Mouse (Mus musculus) limb, embryonic 11.5 days (tissue): ENCODE data around the gene Exoc3l. TPM values are rescaled to one million over a fixed set of nuclear protein-coding genes. Genes with fewer than 3 reads are reported as not detected.

Source experiments
- ATAC-seq: fragments of 200-750 bp; cut with Nextera tagmentation; 2 replicates; pipeline ENCODE4 v1.8.0; 2017; ENCODE audit warnings: low read depth; ENCODE audit not compliant: insufficient number of reproducible peaks, low FRiP score, low TSS enrichment
- DNase-seq: peaks from one replicate; pipeline ENCODE4 v3.0.0-alpha.2; 2015; ENCODE audit warnings: low spot score
- H3K27ac ChIP-seq: fragments of 300-500 bp; sonication (generic); replicated peaks from 2 replicates; pipeline ENCODE4 v1.5.1; 2014; ENCODE audit warnings: low read depth, mild to moderate bottlenecking, low read length
- H3K27me3 ChIP-seq: fragments of 300-500 bp; sonication (generic); 2 replicates; pipeline ENCODE4 v1.6.1; 2014; ENCODE audit warnings: mild to moderate bottlenecking, low read length, mixed read lengths; ENCODE audit not compliant: control insufficient read depth, insufficient read depth
- H3K36me3 ChIP-seq: fragments of 300-500 bp; sonication (generic); 2 replicates; pipeline ENCODE4 v1.6.1; 2014; ENCODE audit warnings: mild to moderate bottlenecking, low read length, moderate library complexity, mixed read lengths; ENCODE audit not compliant: control insufficient read depth, insufficient read depth
- H3K4me1 ChIP-seq: fragments of 300-500 bp; sonication (generic); 2 replicates; pipeline ENCODE4 v1.6.1; 2014; ENCODE audit warnings: low read length, mixed read lengths; ENCODE audit not compliant: control insufficient read depth, insufficient read depth
- H3K4me2 ChIP-seq: fragments of 300-500 bp; sonication (generic); 2 replicates; pipeline ENCODE4 v1.6.1; 2014; ENCODE audit warnings: low read depth, mild to moderate bottlenecking, moderate library complexity; ENCODE audit not compliant: severe bottlenecking
- H3K4me3 ChIP-seq: fragments of 300-500 bp; sonication (generic); 2 replicates; pipeline ENCODE4 v1.5.1; 2014; ENCODE audit warnings: low read depth, low read length
- H3K9ac ChIP-seq: fragments of 300-500 bp; sonication (generic); 2 replicates; pipeline ENCODE4 v1.6.1; 2014; ENCODE audit warnings: mild to moderate bottlenecking, low read length
- H3K9me3 ChIP-seq: fragments of 300-500 bp; sonication (generic); 2 replicates; pipeline ENCODE4 v1.6.1; 2016; ENCODE audit warnings: low read length; ENCODE audit not compliant: control insufficient read depth
- WGBS: fragments of 180-500 bp; shearing (Covaris S2); extraction: QIAGEN DNeasy Blood & Tissue Kit; methylation state at CpG from one replicate; pipeline ENCODE4 v1.1.7; 2014; 5-methylcytosine and 5-hydroxymethylcytosine counted together
- polyA plus RNA-seq: library from polyadenylated mRNA; unstranded; fragments of >200 nt; fragmentation: Nextera tagmentation; extraction: Ambion mirVana; gene quantifications from 2 replicates; pipeline ENCODE4 v1.2.1, GENCODE M21; 2014

Exoc3l gene
- polyA plus RNA-seq, 1 experiment from 2014 or later, result 6.6 TPM

DNA sequence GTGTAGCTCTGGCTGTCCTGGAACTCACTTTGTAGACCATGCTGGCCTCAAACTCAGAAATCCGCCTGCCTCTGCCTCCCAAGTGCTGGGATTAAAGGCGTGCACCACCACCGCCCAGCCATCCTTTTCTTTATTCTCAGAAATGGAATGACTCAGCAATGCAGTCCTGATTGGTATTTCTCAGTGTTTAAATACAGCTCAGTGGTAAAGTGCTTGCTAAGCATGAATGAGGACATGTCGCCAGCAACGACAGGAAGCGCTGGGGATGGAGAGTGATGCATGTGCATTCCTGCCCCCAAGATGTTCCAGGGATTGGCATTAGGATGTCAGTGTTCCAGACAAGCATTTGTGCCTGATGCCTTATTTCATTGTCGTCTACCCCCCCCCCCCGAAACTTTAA lies 7.5 kb upstream of the Exoc3l start:
- 92% methylated on average over 8 of the region's 8 CpGs for WGBS
- Histone ChIP-seq H3K4me1 (peaks cover 18% of the 10 kb centered on the region), H3K4me2 (no peak overlapping the region), H3K9me3 (no peaks in the 10 kb centered on the region), H3K9ac (no peak overlapping the region), H3K27ac (no peak overlapping the region), H3K27me3 (no peaks in the 10 kb centered on the region), H3K36me3 (peaks cover 26% of the 10 kb centered on the region), H3K4me3 (no peak overlapping the region)
- no peak for ATAC-seq
- no peak for DNase-seq

- WGBS, result 91% methylated on average over 8 of the region's 8 CpGs
- Histone ChIP-seq H3K9me3 (no peaks in the 10 kb centered on the region), H3K4me2 (no peak overlapping the region), H3K4me3 (no peak overlapping the region), H3K9ac (no peak overlapping the region), H3K4me1 (peaks cover 10% of the 10 kb centered on the region), H3K27me3 (no peaks in the 10 kb centered on the region), H3K36me3 (peaks cover 22% of the 10 kb centered on the region; the same call in 1 of the 2 replicates), H3K27ac (no peak overlapping the region)
- DNase-seq (no peak), ATAC-seq (no peak)
These were observed 4.1 kb upstream of the Exoc3l start for GRCm38 (mm10) chr8:105299962-105300361.

DNA sequence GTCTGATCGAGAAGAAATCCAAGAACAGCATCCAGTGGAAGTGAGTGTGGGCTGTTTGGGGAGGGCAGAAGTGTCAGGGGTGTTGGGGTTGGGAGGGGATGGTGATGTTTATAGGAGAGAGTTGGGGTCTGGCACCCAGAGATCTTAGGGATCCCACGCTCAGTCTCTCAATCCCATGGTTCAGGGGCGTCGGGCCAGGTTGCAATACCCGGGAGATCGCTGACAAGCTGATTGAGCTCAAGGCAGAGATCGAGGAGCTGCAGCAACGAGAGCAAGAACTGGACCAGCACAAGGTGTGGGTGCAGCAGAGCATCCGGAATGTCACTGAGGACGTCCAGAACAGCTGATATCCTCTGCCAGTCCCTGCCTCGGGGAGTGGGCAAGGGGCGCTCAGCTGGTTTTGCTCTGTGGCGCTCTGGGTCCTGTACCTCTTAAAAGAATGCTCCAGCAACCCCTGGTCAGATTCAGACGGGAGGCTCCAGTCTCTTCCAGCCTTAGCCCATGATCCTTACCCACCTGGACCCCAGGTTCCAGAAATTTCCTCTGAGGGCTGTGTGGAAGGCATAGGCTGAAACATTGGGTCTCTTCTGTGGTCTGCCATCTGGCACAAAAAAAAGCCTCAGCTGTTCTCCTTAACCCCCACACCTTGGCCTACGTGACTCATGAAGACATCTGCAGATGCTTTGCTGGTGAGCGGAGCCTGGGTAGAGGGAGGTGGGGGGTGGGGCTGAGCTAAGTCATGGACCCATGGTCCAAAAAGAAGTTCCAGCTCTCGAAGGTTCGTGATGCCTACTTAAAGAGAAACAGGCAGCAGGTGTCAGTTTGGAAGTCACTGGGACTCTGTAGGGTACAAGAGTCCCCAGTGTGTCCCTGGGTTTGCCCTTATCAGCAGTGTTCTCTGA lies 2.7 kb upstream of the Exoc3l start:
- no peaks in the 10 kb centered on the region for H3K9me3 ChIP-seq
- H3K27me3 ChIP-seq, result no peaks in the 10 kb centered on the region
- peak overlapping the region; percentile 84 for H3K9ac ChIP-seq
- H3K4me1 ChIP-seq, result peaks cover 10% of the 10 kb centered on the region
- H3K27ac ChIP-seq, result no peak overlapping the region
- H3K4me2 ChIP-seq, result peak overlapping the region; percentile 91
- peaks cover 22% of the 10 kb centered on the region; the same call in 1 of the 2 replicates for H3K36me3 ChIP-seq
- ATAC-seq (no peak), DNase-seq (no peak)
- peak overlapping the region; percentile 99 for H3K4me3 ChIP-seq
- WGBS, result 60% methylated on average over 18 of the region's 18 CpGs

- 0% methylated on average over 58 of the region's 58 CpGs for WGBS
- H3K27me3 ChIP-seq, result peaks cover 2% of the 10 kb centered on the region; the same call in 1 of the 2 replicates
- peak within 1 kb of the TSS; percentile 91 for H3K4me2 ChIP-seq
- DNase-seq, result peak; percentile 95
- H3K36me3 ChIP-seq, result peaks cover 19% of the 10 kb centered on the region; the same call in 1 of the 2 replicates
- peak; percentile 77 for ATAC-seq
- peak within 1 kb of the TSS; percentile 99 for H3K4me3 ChIP-seq
- peak within 1 kb of the TSS; percentile 84 for H3K9ac ChIP-seq
- no peaks in the 10 kb centered on the region for H3K9me3 ChIP-seq
- H3K4me1 ChIP-seq, result peaks cover 10% of the 10 kb centered on the region
- peak within 1 kb of the TSS; percentile 52; the same call in 1 of the 2 replicates for H3K27ac ChIP-seq
These were observed 1.8 kb upstream of the Exoc3l start, which contains the start of gene E2f4 for GRCm38 (mm10) chr8:105297511-105298192. Gene E2f4, plus strand, starts transcription at chr8:105297663.

GRCm38 (mm10) chr8:105295256-105295655 lies 645 bp downstream of the Exoc3l start:
- peaks cover 10% of the 10 kb centered on the region for H3K4me1 ChIP-seq
- no peak overlapping the region for H3K9ac ChIP-seq
- ATAC-seq, result no peak
- H3K27me3 ChIP-seq, result peaks cover 8% of the 10 kb centered on the region
- H3K36me3 ChIP-seq, result peaks cover 4% of the 10 kb centered on the region; the same call in 1 of the 2 replicates
- no peak for DNase-seq
- no peak overlapping the region for H3K27ac ChIP-seq
- H3K4me3 ChIP-seq, result no peak overlapping the region
- WGBS, result 66% methylated on average over 11 of the region's 11 CpGs
- H3K4me2 ChIP-seq, result no peak overlapping the region; the same call in 1 of the 2 replicates
- no peaks in the 10 kb centered on the region for H3K9me3 ChIP-seq

DNA sequence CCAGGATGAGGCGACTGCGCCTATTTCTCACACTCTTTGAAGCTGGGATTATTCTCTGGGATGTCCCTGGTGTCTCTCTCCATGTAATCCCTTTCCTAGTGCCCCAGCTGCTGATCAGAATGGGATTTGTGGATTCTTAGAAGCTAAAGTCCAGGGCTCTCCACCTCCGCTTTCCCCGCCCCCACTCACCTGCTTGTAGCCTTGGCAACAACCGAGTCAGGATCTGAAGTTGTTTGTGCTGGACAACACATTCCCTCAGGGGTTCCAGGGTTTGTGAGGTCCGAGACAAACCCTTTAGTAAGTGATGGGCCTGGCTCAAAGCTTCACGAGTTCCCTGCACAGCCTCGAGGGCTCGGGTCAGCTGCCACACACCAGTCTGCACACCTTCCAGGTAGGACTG lies 1.1 kb downstream of the Exoc3l start:
- WGBS, result 72% methylated on average over 9 of the region's 9 CpGs
- H3K27me3 ChIP-seq, result peaks cover 13% of the 10 kb centered on the region
- H3K36me3 ChIP-seq, result peaks cover under 1% of the 10 kb centered on the region; the same call in 1 of the 2 replicates
- no peaks in the 10 kb centered on the region for H3K9me3 ChIP-seq
- ATAC-seq (no peak), DNase-seq (no peak)
- H3K4me1 ChIP-seq, result peaks cover 13% of the 10 kb centered on the region
- H3K4me3 ChIP-seq, result no peak overlapping the region
- H3K4me2 ChIP-seq, result no peak overlapping the region
- no peak overlapping the region for H3K27ac ChIP-seq
- no peak overlapping the region for H3K9ac ChIP-seq

DNA sequence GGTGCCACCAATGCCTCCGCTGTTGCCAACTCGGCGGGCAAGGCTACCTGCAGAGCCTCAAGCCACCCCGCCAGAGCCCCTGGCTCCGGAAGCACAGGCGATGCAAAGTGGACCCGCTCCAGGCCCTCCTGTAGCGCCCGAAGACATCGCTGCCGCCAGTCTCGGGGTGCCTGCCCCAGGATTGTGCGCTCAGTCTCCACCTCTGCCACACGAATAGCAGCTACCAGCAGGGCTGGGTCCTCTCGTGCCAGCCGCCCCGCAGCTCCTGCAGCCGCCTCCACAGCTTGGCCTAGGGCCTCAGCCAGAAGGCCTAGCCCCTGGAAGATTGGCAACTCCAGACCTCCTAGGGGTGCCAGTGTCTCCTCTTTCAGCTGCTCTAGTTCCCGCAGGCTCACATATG lies 2.5 kb downstream of the Exoc3l start:
- Histone ChIP-seq H3K4me3 (no peak overlapping the region), H3K4me1 (peaks cover 9% of the 10 kb centered on the region), H3K4me2 (no peak overlapping the region), H3K9ac (no peak overlapping the region), H3K27me3 (peaks cover 14% of the 10 kb centered on the region), H3K36me3 (no peaks in the 10 kb centered on the region), H3K9me3 (no peaks in the 10 kb centered on the region), H3K27ac (no peak overlapping the region)
- WGBS, result 60% methylated on average over 19 of the region's 19 CpGs
- ATAC-seq, result no peak
- no peak for DNase-seq

DNA sequence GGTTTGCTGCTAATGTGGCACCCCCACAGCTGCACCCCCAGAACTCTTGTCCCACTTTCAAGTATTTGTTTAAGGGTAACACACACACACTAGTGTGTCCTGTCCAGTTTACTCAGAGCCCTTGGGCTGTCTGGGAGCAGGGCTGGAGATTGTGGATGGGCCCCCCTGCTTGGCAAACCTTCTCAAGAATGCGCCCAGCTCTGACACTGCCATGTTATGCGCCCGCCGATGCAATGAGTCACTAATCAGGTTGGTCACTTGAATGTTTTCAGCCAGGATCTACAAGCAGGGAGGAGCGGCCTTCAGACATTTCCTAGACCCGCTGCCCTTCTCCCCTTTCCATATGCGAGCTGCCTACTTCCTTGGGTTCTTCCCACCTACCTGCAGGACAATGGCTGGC lies 3.4 kb downstream of the Exoc3l start:
- no peak overlapping the region for H3K4me2 ChIP-seq

More for the DNA sequence above, 3.4 kb downstream of the Exoc3l start:
- H3K9me3 ChIP-seq, result no peaks in the 10 kb centered on the region
- H3K9ac ChIP-seq, result no peak overlapping the region
- no peaks in the 10 kb centered on the region for H3K36me3 ChIP-seq
- WGBS, result 77% methylated on average over 7 of the region's 7 CpGs
- H3K27ac ChIP-seq, result no peak overlapping the region
- peaks cover 14% of the 10 kb centered on the region for H3K27me3 ChIP-seq
- DNase-seq (no peak), ATAC-seq (no peak)
- no peak overlapping the region for H3K4me3 ChIP-seq
- peaks cover 6% of the 10 kb centered on the region for H3K4me1 ChIP-seq
